Mouse (Mus musculus) heart, embryonic 13.5 days (tissue): ENCODE data around the gene 4921524J17Rik. TPM values are rescaled to one million over a fixed set of nuclear protein-coding genes. Genes with fewer than 3 reads are reported as not detected.

Experiments used
- ATAC-seq: fragments of 200-750 bp; cut with Nextera tagmentation; 2 replicates; pipeline ENCODE4 v1.8.0; 2017; ENCODE audit warnings: moderate TSS enrichment; ENCODE audit not compliant: insufficient number of reproducible peaks, low FRiP score, low TSS enrichment; ENCODE audit errors: extremely low read depth
- H3K27ac ChIP-seq: fragments of 300-500 bp; sonication (generic); replicated peaks from 2 replicates; pipeline ENCODE4 v1.5.1; 2015; ENCODE audit warnings: moderate library complexity, mild to moderate bottlenecking, inconsistent platforms
- H3K27me3 ChIP-seq: fragments of 300-500 bp; sonication (generic); replicated peaks from 2 replicates; pipeline ENCODE4 v1.6.1; 2015; ENCODE audit warnings: mild to moderate bottlenecking, inconsistent platforms
- H3K36me3 ChIP-seq: fragments of 300-500 bp; sonication (generic); 2 replicates; pipeline ENCODE4 v1.6.1; 2015; ENCODE audit warnings: mild to moderate bottlenecking, inconsistent platforms
- H3K4me1 ChIP-seq: fragments of 300-500 bp; sonication (generic); 2 replicates; pipeline ENCODE4 v1.6.1; 2015; ENCODE audit warnings: inconsistent platforms
- H3K4me2 ChIP-seq: fragments of 300-500 bp; sonication (generic); 2 replicates; pipeline ENCODE4 v1.6.1; 2015; ENCODE audit warnings: inconsistent platforms, mild to moderate bottlenecking, moderate library complexity
- H3K4me3 ChIP-seq: fragments of 300-500 bp; sonication (generic); 2 replicates; pipeline ENCODE4 v1.5.1; 2015; ENCODE audit warnings: moderate library complexity, mild to moderate bottlenecking, inconsistent platforms
- H3K9ac ChIP-seq: fragments of 300-500 bp; sonication (generic); 2 replicates; pipeline ENCODE4 v1.6.1; 2015; ENCODE audit warnings: inconsistent platforms, mild to moderate bottlenecking, moderate library complexity
- H3K9me3 ChIP-seq: fragments of 300-500 bp; sonication (generic); 2 replicates; pipeline ENCODE4 v1.6.1; 2016; ENCODE audit warnings: inconsistent platforms
- WGBS: fragments of 180-500 bp; shearing (Covaris S2); methylation state at CpG from one replicate; pipeline ENCODE4 v1.1.7; 2015; ENCODE audit warnings: mixed read lengths; 5-methylcytosine and 5-hydroxymethylcytosine counted together
- polyA plus RNA-seq: library from polyadenylated mRNA; unstranded; fragments of >200 nt; fragmentation: Nextera tagmentation; extraction: Ambion mirVana; gene quantifications from 2 replicates; pipeline ENCODE4 v1.2.1, GENCODE M21; 2015

4921524J17Rik gene
- polyA plus RNA-seq, 1 experiment from 2014 or later = 52.9 TPM

GRCm38 (mm10) chr8:85362211-85362610 lies 70.4 kb downstream of the 4921524J17Rik start:
- Histone ChIP-seq H3K27me3 (no peaks in the 10 kb centered on the region), H3K9me3 (no peaks in the 10 kb centered on the region), H3K4me3 (peak overlapping the region; percentile 67), H3K27ac (peak overlapping the region; percentile 68), H3K9ac (peak overlapping the region; percentile 92), H3K36me3 (peaks cover 30% of the 10 kb centered on the region), H3K4me2 (peak overlapping the region; percentile 82), H3K4me1 (peaks cover 62% of the 10 kb centered on the region)
- ATAC-seq = no peak
- whole genome bisulfite sequencing = 45% methylated on average over 4 of the region's 4 CpGs

Other genes starting within 250 kb of the 4921524J17Rik start
- not detected in 2 replicates for gene Olfr371, start 206.8 kb downstream of the 4921524J17Rik start, polyA plus RNA-seq
- 66.2 and 69.6 TPM in 2 replicates for gene Orc6, start 133.2 kb downstream of the 4921524J17Rik start, polyA plus RNA-seq
- gene Vps35, start 133.0 kb downstream of the 4921524J17Rik start, polyA plus RNA-seq = 103 and 107 TPM in 2 replicates
- gene Mylk3, start 46.5 kb downstream of the 4921524J17Rik start, polyA plus RNA-seq = 197 and 216 TPM in 2 replicates
- 7.0 and 7.4 TPM in 2 replicates for gene Gpt2, start 59.7 kb upstream of the 4921524J17Rik start, polyA plus RNA-seq
- gene Dnaja2, start 122.5 kb upstream of the 4921524J17Rik start, polyA plus RNA-seq = 126 and 137 TPM in 2 replicates